In genomic region chr2:170252255-170253034, GRCm38 (mm10) we compare ENCODE assay signal across 8 mouse cellular contexts.
DNase-seq lines count a peak whose midpoint lies in the region; ATAC-seq and TF ChIP-seq lines count a peak whose summit lies in the region.

No protein-coding gene starts in this region.

- no peak overlapping the region for H3K4me3 ChIP-seq in kidney, adult 2 months (ENCODE audit: insufficient read depth, low read depth, low read length)
- peak overlapping the region; percentile 37; the same call in 1 of the 2 replicates for H3K4me3 ChIP-seq in G1E (ENCODE audit: low read depth, low read length)
- H3K4me3 ChIP-seq in intestine, embryonic 16.5 days (ENCODE audit: low read length), result no peak overlapping the region
- no peak overlapping the region for H3K4me3 ChIP-seq in hindbrain, embryonic 16.5 days (ENCODE audit: low read length)

- peaks cover 4% of the 10 kb centered on the region for H3K9me3 ChIP-seq in G1E (replicated peaks)
- H3K9me3 ChIP-seq in intestine, embryonic 16.5 days (ENCODE audit: control insufficient read depth, low read length), result no peaks in the 10 kb centered on the region
- no peaks in the 10 kb centered on the region for H3K9me3 ChIP-seq in hindbrain, embryonic 16.5 days (ENCODE audit: control insufficient read depth, low read length)

- peak; percentile 43 for DNase-seq in kidney, adult 2 months
- no peak for DNase-seq in kidney, adult 18-20 months
- DNase-seq in G1E (ENCODE audit: low spot score), result peak; percentile 79
- DNase-seq in heart, postnatal 14 days, result peak; percentile 22 to 24
- peak; percentile 54 for DNase-seq in lung, postnatal 14 days
- peak; percentile 64 to 74 for DNase-seq in thymus, adult 18-20 months

- TF ChIP-seq CTCF in kidney, adult 2 months (conservative IDR thresholded peaks at IDR 0.05; ENCODE audit: insufficient read depth, insufficient read length, low read depth, low read length), result no peak
- TF ChIP-seq CTCF in G1E (IDR thresholded peaks at IDR 0.05; ENCODE audit: low read depth, low read length), result no peak

- H3K27ac ChIP-seq in kidney, adult 2 months (ENCODE audit: insufficient read depth, low read depth, low read length), result no peak overlapping the region
- no peak overlapping the region for H3K27ac ChIP-seq in intestine, embryonic 16.5 days (ENCODE audit: low read length)
- H3K27ac ChIP-seq in hindbrain, embryonic 16.5 days (ENCODE audit: low read depth, low read length), result no peak overlapping the region

- intact Hi-C loops in heart, postnatal 14 days (cut with DNase I), result no loop called here

- H3K27me3 ChIP-seq in kidney, adult 2 months (replicated peaks; ENCODE audit: control insufficient read depth, insufficient read depth, low read length), result no peaks in the 10 kb centered on the region
- peaks cover 14% of the 10 kb centered on the region; the same call in 1 of the 2 replicates for H3K27me3 ChIP-seq in G1E (ENCODE audit: insufficient read depth, low read length)
- H3K27me3 ChIP-seq in intestine, embryonic 16.5 days (replicated peaks; ENCODE audit: control insufficient read depth, insufficient read depth, low read length), result no peaks in the 10 kb centered on the region
- no peaks in the 10 kb centered on the region for H3K27me3 ChIP-seq in hindbrain, embryonic 16.5 days (replicated peaks; ENCODE audit: control insufficient read depth, insufficient read depth, low read length)

- 51% methylated on average over 14 of the region's 14 CpGs for WGBS in kidney, adult 2 months
- WGBS in intestine, embryonic 16.5 days, result 62% methylated on average over 14 of the region's 14 CpGs
- WGBS in hindbrain, embryonic 16.5 days, result 63% methylated on average over 14 of the region's 14 CpGs

- ATAC-seq in G1E (ENCODE audit: extremely low read depth, insufficient number of reproducible peaks, low FRiP score, poor library complexity, severe bottlenecking), result peak; percentile 93
- no peak for ATAC-seq in intestine, embryonic 16.5 days
- ATAC-seq in hindbrain, embryonic 16.5 days, result no peak

- no peak overlapping the region for H3K4me2 ChIP-seq in intestine, embryonic 16.5 days (ENCODE audit: low read depth, low read length)
- H3K4me2 ChIP-seq in hindbrain, embryonic 16.5 days (ENCODE audit: low read length), result no peak overlapping the region

- H3K4me1 ChIP-seq in kidney, adult 2 months (ENCODE audit: control insufficient read depth, insufficient read depth, low read length), result peaks cover 4% of the 10 kb centered on the region; the same call in 1 of the 2 replicates
- H3K4me1 ChIP-seq in G1E (ENCODE audit: insufficient read depth, low read depth, low read length), result peaks cover 32% of the 10 kb centered on the region
- peaks cover 8% of the 10 kb centered on the region for H3K4me1 ChIP-seq in intestine, embryonic 16.5 days (ENCODE audit: control insufficient read depth, insufficient read depth, low read length)
- no peaks in the 10 kb centered on the region for H3K4me1 ChIP-seq in hindbrain, embryonic 16.5 days (ENCODE audit: control insufficient read depth, insufficient read depth, low read depth, low read length)

- no peak overlapping the region for H3K9ac ChIP-seq in intestine, embryonic 16.5 days (ENCODE audit: low read depth, low read length)
- H3K9ac ChIP-seq in hindbrain, embryonic 16.5 days (ENCODE audit: low read depth, low read length), result no peak overlapping the region

- no peak for TF ChIP-seq POLR2A in kidney, adult 2 months (IDR thresholded peaks at IDR 0.05; ENCODE audit: low read depth, low read length)

- H3K36me3 ChIP-seq in kidney, adult 2 months (ENCODE audit: control insufficient read depth, insufficient read depth, low read length), result no peaks in the 10 kb centered on the region
- H3K36me3 ChIP-seq in G1E (replicated peaks), result no peaks in the 10 kb centered on the region
- H3K36me3 ChIP-seq in intestine, embryonic 16.5 days (ENCODE audit: control insufficient read depth, insufficient read depth, low read length), result no peaks in the 10 kb centered on the region
- H3K36me3 ChIP-seq in hindbrain, embryonic 16.5 days (ENCODE audit: control insufficient read depth, insufficient read depth, low read length), result no peaks in the 10 kb centered on the region
